Mouse (Mus musculus) v-Abl transformed pro-B cells (cell line): ENCODE measurements at regions not wholly inside any gene's neighbourhood (a gene's known extent, or its start where the extent isn't known, plus 50 kb on each side); places are given as distances from the start of the nearest gene placed in this dataset.

ENCODE experiments used
- in situ Hi-C, 2 experiments: fragments of 400-800 bp; cut with MboI; formaldehyde crosslinking; loops; one replicate each; pipeline ENCODE4 v1.15.1; 2025; ENCODE audit not compliant: unreplicated experiment in 2 of 2

DNA sequence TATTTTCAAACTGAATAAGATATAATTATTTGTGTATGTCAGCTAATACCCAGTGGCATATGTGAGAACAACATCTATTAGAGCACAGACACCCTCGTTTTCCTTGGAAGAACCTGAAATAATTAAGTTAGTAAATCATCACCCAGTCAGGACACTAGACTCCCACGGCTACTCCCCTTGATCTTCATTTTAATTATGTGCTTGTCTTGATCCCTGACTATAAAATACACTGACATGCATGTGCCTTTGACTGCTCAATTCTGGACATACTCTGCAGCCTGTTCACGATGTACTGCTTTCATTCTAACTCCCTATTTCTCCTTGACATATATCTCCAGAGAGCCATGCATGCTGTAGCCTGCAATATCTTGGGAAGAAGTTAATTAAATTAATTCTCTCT lies 232.7 kb upstream of the Atxn7l3b start:
- in situ Hi-C loops, result no loop called here

- in situ Hi-C loops, result no loop called here
Measured at GRCm38 (mm10) chr10:113160055-113160454, 231.3 kb upstream of the Atxn7l3b start.

DNA sequence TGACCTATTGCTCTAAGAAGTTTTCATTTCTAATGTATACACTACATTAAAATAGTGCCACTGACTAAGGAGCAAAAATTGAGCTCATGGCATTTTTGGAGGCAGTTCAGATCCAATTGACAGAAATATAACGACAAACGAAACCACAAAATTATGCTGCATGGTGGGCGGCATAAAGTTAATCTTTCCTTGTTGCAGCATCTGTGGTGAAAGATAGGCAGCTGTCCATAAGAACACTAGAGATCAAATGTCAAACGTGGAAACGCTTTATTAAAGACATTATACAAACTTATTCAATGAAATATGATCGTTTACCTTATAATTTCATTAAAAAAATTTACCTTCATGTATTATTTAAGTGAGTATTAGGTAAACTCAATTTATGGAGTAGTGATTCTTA lies 230.2 kb upstream of the Atxn7l3b start:
- in situ Hi-C loops, result no loop called here

DNA sequence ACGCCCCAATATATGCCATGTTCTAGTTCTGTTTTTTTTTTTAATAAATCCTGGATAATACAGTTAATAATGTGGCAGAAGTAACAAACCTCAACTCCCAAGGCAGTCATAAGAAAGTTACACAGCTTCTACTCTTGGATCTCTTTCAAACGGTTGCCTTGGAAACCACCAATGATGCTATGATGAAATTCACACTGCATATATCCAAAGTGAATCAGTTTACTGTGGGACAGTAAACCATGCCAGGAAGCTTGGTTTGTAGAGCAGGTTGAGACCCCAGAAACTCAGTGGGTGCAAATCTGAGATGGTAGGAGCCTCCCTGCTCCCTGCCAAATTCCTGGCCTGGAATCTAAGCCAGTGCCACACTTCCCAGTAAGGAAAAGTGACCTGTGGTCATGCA lies 212.8 kb upstream of the Atxn7l3b start:
- in situ Hi-C loops, result no loop called here

DNA sequence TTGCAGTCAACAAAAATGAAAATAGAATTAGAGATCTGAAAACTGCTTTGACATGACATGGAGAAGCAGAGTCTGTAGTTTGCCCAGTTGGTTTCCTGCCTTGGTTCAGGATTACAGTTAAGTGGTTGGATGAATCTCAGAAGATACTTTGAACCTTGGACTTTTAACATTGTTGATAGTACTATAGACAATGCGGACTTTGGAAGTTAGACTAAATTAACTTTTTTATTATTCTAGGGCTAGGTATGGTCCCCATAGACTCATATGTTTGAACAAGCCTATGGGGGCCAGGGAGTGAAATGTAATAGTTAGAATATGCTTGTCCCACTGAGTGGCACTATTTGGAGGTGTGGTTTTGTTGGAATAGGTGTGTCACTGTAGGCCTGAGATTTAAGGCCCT lies 186.2 kb upstream of the Atxn7l3b start:
- in situ Hi-C loops, result no loop called here

- in situ Hi-C loops, result loop anchor here in 1 of 2 experiments (10.0 kb wide), 1 partner anchor 129 kb away; no protein-coding TSS in a partner anchor
Measured at GRCm38 (mm10) chr10:113105771-113106430, 177.1 kb upstream of the Atxn7l3b start.

GRCm38 (mm10) chr10:113105301-113105700 lies 176.5 kb upstream of the Atxn7l3b start:
- in situ Hi-C loops, result loop anchor here in 1 of 2 experiments (10.0 kb wide), 1 partner anchor 130 kb away; no protein-coding TSS in a partner anchor
